Mouse (Mus musculus) yolk sac, embryonic 10.5 days (tissue): ENCODE results near the gene Ttll12.
A peak's percentile ranks its signal among the peaks of the same experiment; 100 is the strongest.

Experiments used
- DNase-seq: peaks from one replicate; pipeline ENCODE4 v3.0.0-alpha.2; 2017; ENCODE audit warnings: low spot score

Gene Ttll12

DNA sequence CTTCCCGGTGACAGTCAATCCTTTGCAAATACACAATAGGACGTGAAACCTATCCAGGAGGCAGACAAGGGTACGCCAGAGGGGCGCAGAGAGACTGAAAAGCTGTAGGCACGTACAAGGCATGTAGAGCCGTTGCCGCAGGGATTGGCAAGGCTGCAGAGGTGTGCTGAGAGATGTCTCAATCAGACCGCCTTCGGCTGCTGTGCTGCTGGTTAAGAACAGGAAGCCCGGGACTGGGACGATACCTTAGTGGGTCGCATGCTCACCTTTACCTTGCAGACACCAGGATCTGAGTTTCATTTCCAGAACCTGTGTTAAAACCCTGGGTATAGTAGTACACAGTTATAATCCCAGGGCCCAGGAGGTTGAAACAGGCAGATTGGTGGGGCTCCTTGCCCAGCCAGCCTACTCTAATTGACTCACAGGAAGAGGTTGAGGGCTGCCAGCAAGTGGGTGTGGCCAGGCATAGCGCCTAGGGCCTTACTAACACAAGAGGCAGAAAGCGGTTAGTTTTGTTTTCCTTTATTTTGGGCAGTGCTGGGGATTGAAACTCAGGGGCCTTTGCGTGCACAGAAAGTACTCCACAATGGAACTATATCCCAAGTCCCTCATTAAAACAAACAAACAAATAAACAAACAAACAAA, 32.2 kb downstream of the Ttll12 start:
- peak; percentile 36 for DNase-seq

DNA sequence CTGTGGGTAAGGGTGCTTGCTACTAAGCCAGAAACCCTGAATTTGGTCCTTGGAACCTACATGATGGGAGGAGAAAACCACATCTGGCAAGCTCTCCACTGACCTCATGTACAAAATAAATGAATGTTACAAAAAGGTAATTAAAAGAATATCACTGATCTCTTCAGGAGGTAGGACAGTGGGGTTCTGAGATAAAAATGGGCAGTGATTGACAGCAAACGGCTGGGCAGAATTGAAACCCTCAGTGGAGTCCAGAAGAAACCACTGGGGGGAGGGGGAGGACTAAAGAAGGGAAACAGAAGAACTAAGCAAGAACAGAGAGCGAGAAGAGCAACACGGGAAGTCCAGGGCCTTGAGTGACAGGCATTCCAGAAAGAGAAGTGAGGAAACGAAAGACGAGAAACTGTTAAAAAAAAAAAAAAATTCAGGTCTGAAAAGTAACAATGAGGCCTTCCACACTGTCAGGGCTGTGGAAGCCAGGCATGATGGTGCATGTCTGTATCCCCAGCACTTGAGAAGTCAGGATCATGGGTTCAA, 33.9 kb downstream of the Ttll12 start:
- DNase-seq: no peak

DNA sequence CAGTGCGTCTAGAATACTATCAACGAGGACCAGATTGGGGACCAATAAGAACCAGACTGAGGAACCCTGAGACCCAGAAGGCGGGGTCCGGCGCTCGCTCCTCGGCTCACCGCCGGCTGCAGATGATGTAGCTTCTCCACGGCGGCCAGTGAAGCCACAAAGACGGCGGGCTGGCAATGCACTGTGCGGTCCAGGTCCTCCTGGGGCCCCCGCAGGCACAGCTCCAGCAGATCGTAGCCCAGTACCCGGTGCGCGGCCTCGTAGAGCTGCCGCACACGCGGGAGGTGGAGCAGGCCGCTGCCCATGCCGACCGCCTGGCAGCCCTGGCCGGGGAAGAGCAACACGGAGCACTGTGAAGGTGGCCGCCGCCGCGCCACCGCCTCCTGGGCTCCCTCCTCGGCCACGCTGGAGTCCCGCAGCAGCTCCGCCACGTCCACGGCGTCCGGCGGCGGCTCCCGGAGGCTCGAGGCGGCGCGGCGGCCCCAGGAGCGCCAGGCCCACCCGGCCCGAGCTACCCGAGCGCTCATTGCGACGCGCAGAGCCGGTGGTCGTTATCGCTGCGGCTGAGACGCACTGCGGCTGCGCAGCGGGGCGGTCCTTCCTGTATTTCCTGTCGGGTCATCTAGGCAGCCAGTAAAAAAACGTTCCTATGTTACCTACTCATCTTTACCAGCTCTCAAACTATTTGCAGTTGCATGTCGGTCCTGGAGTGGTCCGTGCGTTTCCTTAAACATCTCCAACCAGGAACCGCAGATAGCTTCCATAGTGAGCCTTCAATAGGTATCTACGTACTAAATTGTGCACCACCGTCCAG, 39.6 kb downstream of the Ttll12 start:
- peak; percentile 89 for DNase-seq

DNA sequence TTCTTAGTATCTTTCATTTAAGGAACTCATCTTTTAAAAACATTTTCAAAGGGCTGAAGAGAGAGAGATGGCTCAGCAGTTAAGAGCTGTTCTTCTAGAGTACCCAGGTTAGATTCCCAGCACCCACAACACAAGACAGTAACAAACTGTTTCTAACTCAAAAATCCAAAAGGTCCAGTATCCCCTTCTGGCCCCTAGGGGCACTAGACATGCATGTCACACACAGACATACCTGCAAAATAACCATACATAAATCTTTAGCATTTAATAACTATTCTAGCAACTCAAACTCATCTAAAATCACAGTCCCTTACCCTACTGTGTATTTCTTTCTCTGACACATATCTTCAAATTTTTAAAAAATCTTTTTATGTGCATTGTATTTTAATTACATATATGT, 41.1 kb downstream of the Ttll12 start:
- DNase-seq: no peak

DNA sequence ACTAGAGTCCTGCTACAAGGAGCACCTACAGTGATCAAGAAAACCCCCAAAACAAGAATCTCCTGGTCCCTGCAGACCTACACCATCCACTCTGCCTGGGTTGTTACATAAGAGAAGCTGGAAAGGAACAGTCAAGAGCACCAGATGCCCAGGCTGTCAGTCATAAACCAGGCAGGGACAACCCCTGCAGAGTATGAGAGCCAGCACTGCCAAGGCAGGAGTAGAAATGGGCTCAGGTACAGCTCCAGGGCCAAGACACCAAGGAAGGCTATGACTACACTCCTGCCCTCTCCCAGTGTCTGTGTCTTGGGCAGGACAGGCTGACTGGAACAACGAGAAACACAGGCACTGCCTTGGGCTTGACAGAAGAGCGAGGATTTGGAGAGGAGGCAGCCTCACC, 44.8 kb downstream of the Ttll12 start:
- DNase-seq: no peak

DNA sequence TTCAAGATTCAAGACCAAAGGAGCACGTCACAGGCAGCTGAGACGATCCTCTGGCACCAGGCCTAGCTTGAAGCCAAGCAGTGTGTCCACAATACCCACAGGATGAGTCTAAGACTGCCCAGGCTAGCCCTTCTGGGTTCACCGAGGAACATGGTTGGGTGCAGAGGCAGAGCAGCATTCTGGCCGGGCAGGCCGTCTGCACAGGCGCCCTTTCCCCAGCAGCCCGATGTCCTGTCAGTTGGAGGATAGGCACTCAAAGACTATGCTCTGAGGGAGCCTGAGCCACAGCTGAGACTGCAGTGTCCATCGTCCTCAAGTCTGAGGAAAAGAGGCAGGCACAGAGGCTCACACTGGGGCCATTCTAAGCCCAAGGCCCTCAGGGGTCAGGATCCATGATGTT, 47.8 kb downstream of the Ttll12 start:
- no peak for DNase-seq

DNA sequence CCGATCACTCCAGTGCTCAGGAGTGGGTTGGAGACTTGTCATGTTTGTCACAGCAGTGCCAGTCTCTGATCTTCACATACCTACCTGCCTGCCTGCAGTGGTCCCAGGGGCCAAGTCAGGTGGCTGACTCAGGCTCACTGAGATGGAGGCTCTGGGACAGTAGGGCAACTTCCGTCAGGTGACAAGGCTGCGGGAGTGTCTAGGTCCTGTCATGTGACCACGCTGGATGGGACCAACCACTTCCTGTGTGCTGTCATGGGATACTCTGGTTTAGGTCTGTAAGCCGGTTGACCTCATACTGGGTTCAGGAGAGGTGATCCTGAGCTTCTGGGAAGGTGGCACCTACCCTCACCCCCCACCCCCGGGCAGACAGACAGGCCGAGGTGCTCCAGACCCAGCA, 48.9 kb downstream of the Ttll12 start:
- no peak for DNase-seq

DNA sequence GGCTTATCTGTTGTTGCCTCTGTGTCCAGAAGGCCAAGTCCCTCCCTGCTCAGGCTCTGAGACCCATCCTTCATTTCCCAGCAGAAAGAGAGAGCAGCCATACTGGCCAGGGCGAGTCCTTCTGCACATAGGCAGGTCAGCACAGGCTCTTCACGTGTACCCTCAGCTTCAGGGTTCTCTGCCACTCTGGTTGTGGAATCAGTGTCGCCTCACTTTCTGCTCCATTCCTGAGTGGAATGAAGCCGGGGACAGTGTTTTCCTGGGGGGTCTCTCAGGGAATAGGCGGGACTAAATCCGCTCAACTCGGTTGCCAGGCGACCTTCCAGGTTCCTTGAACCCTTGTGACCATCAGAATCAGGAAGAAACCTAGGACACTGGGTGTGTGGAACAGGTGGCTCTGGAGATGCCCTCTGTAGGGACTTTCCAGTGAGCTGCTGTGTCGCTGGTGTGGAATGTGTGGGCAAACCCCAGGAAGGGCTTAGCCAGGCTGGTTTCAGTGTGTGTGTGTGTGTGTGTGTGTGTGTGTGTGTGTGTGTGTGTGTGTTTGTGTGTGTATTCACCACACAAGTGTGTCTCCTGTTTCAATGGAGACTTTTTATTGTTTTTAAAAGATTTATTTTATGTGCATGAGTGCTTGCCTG, 53.2 kb downstream of the Ttll12 start:
- DNase-seq: no peak

DNA sequence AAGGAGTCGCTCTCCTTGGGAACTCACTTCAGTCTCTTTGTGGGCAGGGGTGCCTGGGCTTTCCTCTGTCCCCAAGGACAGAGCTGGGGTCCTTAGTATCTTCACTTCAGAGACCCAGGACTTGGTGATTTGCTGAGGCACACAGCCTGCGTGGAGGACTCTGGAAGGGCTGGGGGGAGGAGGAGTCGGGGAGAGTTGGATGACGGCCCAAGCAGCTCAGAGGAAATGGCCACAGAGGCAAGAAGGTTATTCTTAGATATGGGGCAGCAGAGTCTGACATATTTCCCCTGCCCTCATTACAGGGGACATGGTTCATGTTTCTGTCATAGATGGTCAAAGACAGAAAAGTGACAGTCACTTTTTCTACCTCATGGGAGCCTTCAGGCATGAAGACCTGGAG, 55.1 kb downstream of the Ttll12 start:
- no peak for DNase-seq

DNA sequence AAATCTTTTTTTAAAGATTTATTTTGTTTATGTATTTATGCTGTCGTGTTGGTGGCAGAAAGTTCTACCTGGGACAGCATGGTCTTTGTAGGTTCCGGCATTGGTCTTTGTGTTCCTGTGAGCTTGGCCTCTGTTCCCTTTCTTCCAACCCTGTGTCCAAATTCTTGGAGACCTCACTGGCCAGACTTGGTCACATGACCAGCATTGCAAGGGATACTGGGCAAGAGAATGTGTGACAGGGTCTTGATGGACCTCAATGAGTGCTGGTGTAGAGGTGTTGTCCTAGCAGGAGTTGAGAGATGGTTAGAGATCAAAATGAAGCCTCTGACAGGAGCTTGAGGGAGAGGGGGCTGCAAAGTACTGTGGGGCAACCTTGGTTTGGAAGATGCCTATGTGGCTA, 56.1 kb downstream of the Ttll12 start:
- DNase-seq: no peak

DNA sequence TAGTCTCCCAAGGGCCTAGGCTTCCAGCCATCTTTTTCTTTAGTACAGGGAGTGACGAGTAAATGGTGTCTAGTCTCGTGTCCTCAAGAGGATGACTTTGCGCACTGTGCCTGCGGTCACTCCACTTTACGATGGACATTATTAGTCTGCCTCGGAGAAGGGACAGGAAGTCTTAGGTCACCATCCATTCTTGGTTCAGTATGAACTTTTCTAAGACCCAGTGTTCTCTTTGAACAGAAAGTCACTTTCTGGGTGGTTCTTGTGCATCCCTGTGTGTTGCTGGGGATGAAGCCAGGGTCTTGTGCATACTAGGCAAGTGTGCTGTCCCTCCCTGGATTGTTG, 59.1 kb downstream of the Ttll12 start:
- no peak for DNase-seq

DNA sequence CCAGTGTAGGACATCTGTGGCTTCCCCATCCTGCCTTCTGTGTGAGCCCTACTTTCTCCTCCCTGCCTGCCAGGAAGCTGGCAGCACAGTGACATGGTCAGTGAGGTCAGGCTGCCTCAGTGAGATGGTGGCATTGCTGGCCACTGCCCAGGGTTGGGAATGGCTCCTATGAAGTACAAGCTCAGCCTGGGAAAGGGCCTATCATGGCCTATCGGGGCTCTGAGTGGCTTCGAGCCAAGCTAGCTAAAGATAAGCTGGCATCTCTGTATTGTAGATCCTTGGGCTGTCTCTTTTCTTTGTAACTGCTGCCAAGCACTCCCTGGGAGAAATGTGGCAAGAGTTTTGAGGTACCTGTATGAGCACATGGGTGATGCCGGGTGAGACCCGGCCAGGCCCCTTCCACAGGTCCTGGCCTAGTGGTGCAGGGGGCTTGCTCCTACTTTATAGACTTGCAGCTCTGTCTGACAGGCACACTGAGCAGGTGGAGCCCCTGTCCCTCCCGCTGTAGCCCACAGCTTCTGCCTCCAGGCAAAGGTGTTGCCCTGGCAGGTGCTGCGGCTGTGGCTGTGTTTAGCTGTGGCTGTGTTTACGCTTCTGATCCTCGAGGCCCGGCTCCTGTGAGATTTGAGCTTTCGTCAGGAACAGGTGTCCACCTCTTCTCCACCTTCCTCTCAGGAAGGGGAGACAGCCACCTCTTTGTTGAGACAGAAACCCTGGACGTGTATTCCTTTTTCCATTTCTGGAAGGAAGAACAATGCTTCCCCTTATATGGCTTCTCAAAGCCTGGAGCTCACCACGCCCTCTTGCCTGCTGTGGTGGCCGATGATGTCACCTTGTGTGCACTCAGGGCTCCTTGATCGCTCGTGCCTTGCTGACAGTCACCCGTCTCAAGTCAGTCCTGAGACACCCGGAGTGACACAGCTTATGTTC, 59.7 kb downstream of the Ttll12 start:
- DNase-seq: no peak

DNA sequence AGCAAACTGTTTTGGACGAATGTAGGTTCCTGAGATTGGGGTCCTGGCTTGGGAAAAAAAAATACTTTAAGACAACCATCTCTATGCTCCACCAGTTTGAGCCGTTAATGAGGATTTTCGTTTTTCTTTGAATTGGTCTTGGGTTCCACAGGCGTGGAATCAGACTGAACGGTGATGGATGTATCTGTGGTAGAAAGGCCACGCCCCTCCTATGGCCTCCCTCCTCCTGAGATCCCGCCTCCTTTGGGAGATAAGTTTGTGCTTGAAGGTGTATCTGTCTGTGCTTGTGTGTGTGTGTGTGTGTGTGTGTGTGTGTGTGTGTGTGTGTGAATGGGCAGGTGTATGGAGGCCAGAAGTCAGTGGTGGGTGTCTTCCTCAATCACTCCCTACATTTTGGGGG, 62.4 kb downstream of the Ttll12 start:
- DNase-seq: no peak

DNA sequence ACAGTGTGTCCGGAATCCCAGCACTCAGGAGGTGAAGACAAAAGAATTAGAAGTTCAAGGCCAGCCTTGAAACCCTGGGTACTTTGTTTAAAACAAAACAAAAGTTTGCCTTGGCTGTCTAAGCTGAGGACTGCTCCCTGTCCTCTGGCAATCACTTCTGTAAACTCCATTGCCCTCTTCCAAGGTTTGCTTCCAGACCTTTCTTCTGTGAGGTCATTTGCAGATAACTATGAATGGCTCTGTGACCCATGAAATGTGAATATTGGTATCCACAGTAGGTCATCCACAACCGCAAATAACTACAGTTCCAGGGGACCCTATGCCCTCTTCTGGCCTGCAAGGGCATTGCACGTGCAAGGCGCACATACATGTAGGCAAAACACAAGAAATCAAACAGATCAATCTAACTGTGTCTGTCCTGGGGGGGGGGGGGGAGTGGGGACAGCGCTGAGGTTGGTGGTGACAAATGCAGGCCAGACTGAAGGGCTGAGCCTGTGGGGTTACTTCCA, 62.9 kb downstream of the Ttll12 start:
- DNase-seq: no peak

DNA sequence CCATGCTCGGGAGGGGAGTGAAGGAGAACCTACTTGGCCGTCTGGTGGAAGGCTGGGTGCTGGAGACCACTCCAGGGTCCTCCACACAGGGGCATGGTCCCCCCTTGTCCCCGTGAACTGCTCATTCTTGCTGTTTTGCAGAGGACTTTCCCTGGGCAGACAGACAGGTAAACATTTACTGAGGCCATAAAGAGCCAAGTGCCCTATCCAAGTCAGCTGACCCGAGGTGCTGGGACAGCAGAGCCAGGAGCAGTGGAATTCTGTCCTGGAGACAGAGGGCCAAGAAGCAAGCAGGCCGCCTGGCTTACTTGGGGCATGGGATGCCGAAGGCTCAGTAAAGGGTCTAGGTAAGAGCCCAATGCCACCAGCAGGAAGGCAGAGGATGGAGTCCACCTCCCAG, 64.3 kb downstream of the Ttll12 start:
- DNase-seq: peak; percentile 51

DNA sequence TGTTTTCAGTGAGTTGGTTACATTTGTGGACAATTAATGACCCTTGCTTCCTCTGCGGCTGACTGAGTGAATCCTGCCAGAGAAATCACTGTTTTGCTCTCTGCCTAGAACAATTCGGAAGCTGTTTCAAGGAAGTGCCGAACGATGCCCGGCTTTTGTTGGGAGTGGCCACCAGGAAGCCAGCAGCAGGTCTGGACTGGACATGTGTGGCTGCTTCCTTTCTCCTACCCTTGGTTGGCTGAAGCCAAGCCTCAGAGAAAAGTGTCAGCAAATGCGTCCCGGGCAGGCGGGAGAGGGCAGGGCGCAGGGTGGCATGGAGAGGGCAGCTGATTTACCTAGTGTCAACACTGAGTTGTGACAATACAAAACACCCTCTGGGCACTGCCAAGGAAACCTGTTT, 64.7 kb downstream of the Ttll12 start:
- DNase-seq: no peak

DNA sequence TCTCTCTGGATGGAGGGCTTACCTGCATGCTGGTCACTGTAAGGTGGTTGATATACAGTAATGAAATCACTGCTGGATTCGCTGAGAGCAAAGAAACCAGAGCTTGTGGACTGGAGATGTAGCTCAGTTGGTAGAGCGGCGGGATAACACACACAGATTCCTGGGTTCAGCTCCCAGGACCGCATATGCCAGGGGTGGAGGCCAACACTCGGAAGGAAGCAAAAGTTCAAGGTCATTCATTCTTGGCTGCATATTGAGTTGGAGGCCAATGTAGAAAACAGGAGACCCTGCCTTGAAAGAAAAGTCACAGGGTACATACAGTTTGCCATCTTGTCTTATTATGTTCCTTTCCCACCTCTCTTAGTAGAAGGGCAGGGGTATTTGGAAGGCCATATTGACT, 65.2 kb downstream of the Ttll12 start:
- DNase-seq: no peak

DNA sequence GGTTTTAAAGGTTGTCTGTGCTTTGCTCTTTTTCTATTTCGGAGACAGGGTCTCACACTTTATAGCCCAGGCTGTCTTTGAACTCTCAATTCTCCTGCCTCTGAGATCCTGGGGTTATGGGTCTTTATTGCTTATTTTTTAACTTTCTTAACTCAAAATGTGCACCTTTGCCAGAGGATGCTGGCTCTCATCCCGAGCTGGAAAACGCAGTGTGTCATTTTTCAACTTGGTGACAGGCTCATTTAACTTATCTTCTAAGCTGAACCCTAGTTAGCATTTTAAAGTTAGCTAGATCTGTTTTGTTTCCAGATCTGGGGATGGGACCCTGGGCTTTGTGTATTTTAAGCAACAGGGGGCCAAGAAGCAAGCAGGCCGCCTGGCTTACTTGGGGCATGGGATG, 66.1 kb downstream of the Ttll12 start:
- no peak for DNase-seq

DNA sequence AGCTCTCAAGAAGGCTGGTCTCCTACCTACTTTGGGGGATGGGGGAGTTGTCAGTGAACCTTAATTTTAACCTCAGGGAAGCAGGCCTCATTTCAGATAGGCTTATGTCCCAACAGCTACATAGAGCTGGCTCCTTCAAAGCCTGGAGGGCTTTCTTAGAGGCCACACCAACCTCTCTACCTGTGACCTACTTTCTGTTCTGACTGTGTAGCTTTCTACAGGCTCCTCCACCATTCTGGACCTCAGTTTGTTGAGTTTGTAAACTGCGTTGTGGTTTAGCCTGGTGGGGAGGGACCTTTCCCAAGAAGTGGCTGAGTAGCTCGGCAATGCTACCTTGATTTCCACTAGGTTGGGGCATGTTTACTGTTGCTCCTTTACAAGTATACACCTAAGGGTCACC, 67.2 kb downstream of the Ttll12 start:
- no peak for DNase-seq

DNA sequence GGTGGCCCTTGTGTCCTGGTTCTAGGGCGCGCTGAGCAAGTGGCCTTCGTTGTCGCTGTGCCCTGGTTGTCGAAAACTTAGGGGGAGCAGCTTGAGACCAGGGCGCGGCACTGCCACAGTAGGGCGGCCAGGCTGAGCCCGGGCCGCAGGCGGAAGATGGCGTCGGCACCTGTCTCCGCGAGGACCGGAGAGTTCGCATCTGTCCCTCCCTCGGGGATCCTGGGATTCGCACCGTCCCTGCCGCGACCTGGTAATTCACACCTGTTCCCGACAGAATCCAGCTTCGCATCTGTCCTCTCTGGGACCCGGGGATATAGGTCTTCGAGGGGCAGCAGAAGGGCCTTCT, 67.9 kb downstream of the Ttll12 start:
- DNase-seq: no peak

DNA sequence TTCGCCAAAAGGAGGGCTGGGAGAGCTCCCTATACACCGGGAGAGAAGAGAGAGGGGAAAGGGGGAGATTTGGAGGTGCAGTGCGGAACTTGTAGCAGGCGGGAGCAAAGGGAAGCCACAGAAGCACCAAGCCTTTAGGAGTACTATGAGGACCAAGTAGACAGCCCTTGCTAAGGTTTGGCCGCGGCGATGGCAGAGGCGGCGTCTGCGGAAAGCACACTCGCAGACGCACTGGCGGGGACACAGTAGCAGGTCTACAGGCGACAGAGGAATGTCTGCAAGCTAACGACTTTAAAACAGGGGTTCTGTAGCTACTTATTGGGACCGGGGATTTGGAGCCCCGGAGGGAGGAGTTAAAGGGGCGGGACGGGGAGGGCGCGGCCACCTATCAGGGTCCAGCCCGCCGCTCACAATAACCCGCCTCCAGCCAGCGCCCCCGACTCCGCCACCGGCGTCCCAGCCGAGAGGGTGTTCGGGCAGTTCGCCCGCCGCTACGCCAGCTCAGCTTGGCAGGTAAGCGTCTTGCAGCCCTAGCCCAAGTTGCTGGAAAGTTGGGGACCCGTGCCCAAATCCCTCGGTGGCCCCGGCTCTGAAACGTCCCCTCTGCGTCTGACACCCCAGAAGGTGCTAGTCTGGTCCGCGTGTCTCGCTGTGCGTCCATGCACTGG, 68.4 kb downstream of the Ttll12 start, which contains the start of gene Bik:
Gene Bik (plus strand): TSS at position 439 of the 668 bp plus-strand sequence.
- DNase-seq: peak; percentile 83
